Mouse (Mus musculus): ENCODE data around the gene Cnot3. TPM values are rescaled to one million over a fixed set of nuclear protein-coding genes. Genes with fewer than 3 reads are reported as not detected.
"Not testable (repeated sequence)": the region's sequence is repeated elsewhere in the genome, so short reads cannot be mapped to it uniquely, and the experiment has no call there.

The Cnot3 gene
- polyA plus RNA-seq, 2 experiments: 20.2 to 30.2 TPM

- Histone ChIP-seq H3K27me3 (ENCODE audit: control insufficient read depth, insufficient read depth, low read length) (no peaks in the 10 kb centered on the region), H3K9me3 (ENCODE audit: control insufficient read depth, low read length) (no peaks in the 10 kb centered on the region), H3K4me1 (replicated peaks; ENCODE audit: control insufficient read depth in 2 of 2, insufficient read depth in 2 of 2, low read length in 1 of 2) (peaks cover 5 to 10% of the 10 kb centered on the region in 2 experiments; a peak in 2 of 4 replicates), H3K4me3 (ENCODE audit: insufficient read depth in 1 of 2, low read depth in 2 of 2, low read length in 2 of 2) (peak overlapping the region in 1 of 2 experiments; percentile 88; a peak in 1 of 4 replicates), H3K9ac (replicated peaks) (no peak overlapping the region; the same call in 1 of the 2 replicates), H3K4me2 (ENCODE audit: low read depth) (peak overlapping the region; percentile 92), H3K27ac (peak overlapping the region; percentile 15), H3K36me3 (replicated peaks; ENCODE audit: control insufficient read depth, insufficient read depth, low read depth) (peaks cover 32% of the 10 kb centered on the region)
- 14% methylated on average over 4 of the region's 4 CpGs for WGBS (ENCODE audit: insufficient replicate concordance)
- TF ChIP-seq CTCF (IDR thresholded peaks at IDR 0.05; ENCODE audit: low read depth) (no peak), EP300 (IDR thresholded peaks at IDR 0.05; ENCODE audit: low read depth) (no peak)
- 0 out of 2 replicates have a peak, but pooled peaks have one; percentile 1 for ATAC-seq (ENCODE audit: insufficient read depth)
- DNase-seq (ENCODE audit: low read depth in 3 of 3, low spot score in 3 of 3): peak in 1 of 3 experiments; percentile 37
These were observed 62.0 kb downstream of the Cnot3 start for GRCm38 (mm10) chr7:3707027-3707426.

GRCm38 (mm10) chr7:3707568-3708413 is 62.7 kb downstream of the Cnot3 start:
- DNase-seq (ENCODE audit: low read depth in 3 of 3, low spot score in 3 of 3) (no peak), ATAC-seq (ENCODE audit: insufficient read depth) (peak; percentile 4; the same call in 1 of the 2 replicates)
- Histone ChIP-seq H3K4me1 (replicated peaks; ENCODE audit: control insufficient read depth in 2 of 2, insufficient read depth in 2 of 2, low read length in 1 of 2) (peaks cover 5 to 10% of the 10 kb centered on the region in 2 experiments; a peak in 2 of 4 replicates), H3K4me2 (ENCODE audit: low read depth) (no peak overlapping the region), H3K9ac (replicated peaks) (no peak overlapping the region), H3K4me3 (ENCODE audit: insufficient read depth in 1 of 2, low read depth in 2 of 2, low read length in 2 of 2) (no peak overlapping the region), H3K36me3 (replicated peaks; ENCODE audit: control insufficient read depth, insufficient read depth, low read depth) (peaks cover 32% of the 10 kb centered on the region), H3K27me3 (ENCODE audit: control insufficient read depth, insufficient read depth, low read length) (no peaks in the 10 kb centered on the region), H3K27ac (no peak overlapping the region), H3K9me3 (ENCODE audit: control insufficient read depth, low read length) (no peaks in the 10 kb centered on the region)
- TF ChIP-seq EP300 (IDR thresholded peaks at IDR 0.05; ENCODE audit: low read depth): no peak
- TF ChIP-seq CTCF (IDR thresholded peaks at IDR 0.05; ENCODE audit: low read depth): no peak
- 18% methylated on average over 7 of the region's 7 CpGs for WGBS (ENCODE audit: insufficient replicate concordance)

- peak; percentile 24; the same call in 1 of the 2 replicates for TF ChIP-seq CTCF (IDR thresholded peaks at IDR 0.05; ENCODE audit: low read depth)
- H3K4me1 ChIP-seq (replicated peaks; ENCODE audit: control insufficient read depth in 2 of 2, insufficient read depth in 2 of 2, low read length in 1 of 2): peaks cover 5 to 10% of the 10 kb centered on the region in 2 experiments; a peak in 2 of 4 replicates
- not testable (repeated sequence) for H3K27ac ChIP-seq; H3K27me3 ChIP-seq (ENCODE audit: control insufficient read depth, insufficient read depth, low read length); H3K9ac ChIP-seq (replicated peaks); H3K4me3 ChIP-seq (ENCODE audit: insufficient read depth in 1 of 2, low read depth in 2 of 2, low read length in 2 of 2); H3K4me2 ChIP-seq (ENCODE audit: low read depth); DNase-seq (ENCODE audit: low read depth in 3 of 3, low spot score in 3 of 3); H3K9me3 ChIP-seq (ENCODE audit: control insufficient read depth, low read length)
- H3K36me3 ChIP-seq (replicated peaks; ENCODE audit: control insufficient read depth, insufficient read depth, low read depth): peaks cover 32% of the 10 kb centered on the region
- WGBS (ENCODE audit: insufficient replicate concordance): 23% methylated on average over 5 of the region's 5 CpGs
- ATAC-seq (ENCODE audit: insufficient read depth): peak; percentile 1; the same call in 1 of the 2 replicates
These were observed 63.4 kb downstream of the Cnot3 start for GRCm38 (mm10) chr7:3708447-3708980.

GRCm38 (mm10) chr7:3709000-3709399 is 63.9 kb downstream of the Cnot3 start:
- H3K27ac ChIP-seq: no peak overlapping the region

More at GRCm38 (mm10) chr7:3709000-3709399, 63.9 kb downstream of the Cnot3 start:
- no peak for ATAC-seq (ENCODE audit: insufficient read depth)
- TF ChIP-seq CTCF (IDR thresholded peaks at IDR 0.05; ENCODE audit: low read depth) (no peak), EP300 (IDR thresholded peaks at IDR 0.05; ENCODE audit: low read depth) (no peak)
- DNase-seq (ENCODE audit: low read depth in 3 of 3, low spot score in 3 of 3): no peak
- Histone ChIP-seq H3K9ac (replicated peaks) (no peak overlapping the region), H3K27me3 (ENCODE audit: control insufficient read depth, insufficient read depth, low read length) (no peaks in the 10 kb centered on the region), H3K4me3 (ENCODE audit: insufficient read depth in 1 of 2, low read depth in 2 of 2, low read length in 2 of 2) (no peak overlapping the region), H3K4me1 (replicated peaks; ENCODE audit: control insufficient read depth in 2 of 2, insufficient read depth in 2 of 2, low read length in 1 of 2) (peaks cover 5 to 10% of the 10 kb centered on the region in 2 experiments; a peak in 2 of 4 replicates), H3K9me3 (ENCODE audit: control insufficient read depth, low read length) (no peaks in the 10 kb centered on the region), H3K36me3 (replicated peaks; ENCODE audit: control insufficient read depth, insufficient read depth, low read depth) (peaks cover 32% of the 10 kb centered on the region), H3K4me2 (ENCODE audit: low read depth) (no peak overlapping the region)
- WGBS (ENCODE audit: insufficient replicate concordance): 42% methylated on average over 1 of the region's 1 CpGs

Small RNA genes within 50 kb of the gene (microRNA-seq; reads per million reads assigned to microRNA genes)
- 1.3 reads per million for gene Mir3572

Other genes with a start within 250 kb of the Cnot3 start
- not detected in 2 replicates for gene Cacng6, start 221.1 kb upstream of the Cnot3 start, polyA plus RNA-seq (2012; rRNA removed)
- gene Cacng6, start 221.1 kb upstream of the Cnot3 start, polyA plus RNA-seq (2014; fragmentation: Nextera tagmentation; extraction: Ambion mirVana): not detected in 2 replicates
- gene Tarm1, start 142.6 kb upstream of the Cnot3 start, polyA plus RNA-seq (2012; rRNA removed): 0.10 and 0.11 TPM in 2 replicates
- gene Tarm1, start 142.6 kb upstream of the Cnot3 start, polyA plus RNA-seq (2014; fragmentation: Nextera tagmentation; extraction: Ambion mirVana): 0.18 and 0.32 TPM in 2 replicates
- 0.03 and 0.06 TPM in 2 replicates for gene Oscar, start 29.1 kb upstream of the Cnot3 start, polyA plus RNA-seq (2012; rRNA removed)
- not detected in 2 replicates for gene Oscar, start 29.1 kb upstream of the Cnot3 start, polyA plus RNA-seq (2014; fragmentation: Nextera tagmentation; extraction: Ambion mirVana)
- gene Ndufa3, start 27.9 kb upstream of the Cnot3 start, polyA plus RNA-seq (2012; rRNA removed): 106 and 107 TPM in 2 replicates
- gene Ndufa3, start 27.9 kb upstream of the Cnot3 start, polyA plus RNA-seq (2014; fragmentation: Nextera tagmentation; extraction: Ambion mirVana): 351 and 354 TPM in 2 replicates
- 6.4 and 10.7 TPM in 2 replicates for gene Tfpt, start 15.3 kb upstream of the Cnot3 start, polyA plus RNA-seq (2012; rRNA removed)
- gene Tfpt, start 15.3 kb upstream of the Cnot3 start, polyA plus RNA-seq (2014; fragmentation: Nextera tagmentation; extraction: Ambion mirVana): 7.7 and 8.0 TPM in 2 replicates
- gene Prpf31, start 15.3 kb upstream of the Cnot3 start, polyA plus RNA-seq (2012; rRNA removed): 19.9 and 28.4 TPM in 2 replicates
- 46.4 and 48.3 TPM in 2 replicates for gene Prpf31, start 15.3 kb upstream of the Cnot3 start, polyA plus RNA-seq (2014; fragmentation: Nextera tagmentation; extraction: Ambion mirVana)
- gene Leng1, start 20.6 kb downstream of the Cnot3 start, polyA plus RNA-seq (2012; rRNA removed): 1.7 and 3.3 TPM in 2 replicates
- gene Leng1, start 20.6 kb downstream of the Cnot3 start, polyA plus RNA-seq (2014; fragmentation: Nextera tagmentation; extraction: Ambion mirVana): 4.0 and 4.3 TPM in 2 replicates
- 5.5 and 7.6 TPM in 2 replicates for gene Tmc4, start 32.3 kb downstream of the Cnot3 start, polyA plus RNA-seq (2012; rRNA removed)
- 5.7 and 6.7 TPM in 2 replicates for gene Tmc4, start 32.3 kb downstream of the Cnot3 start, polyA plus RNA-seq (2014; fragmentation: Nextera tagmentation; extraction: Ambion mirVana)
- 22.8 and 25.3 TPM in 2 replicates for gene Tsen34, start 47.6 kb downstream of the Cnot3 start, polyA plus RNA-seq (2012; rRNA removed)
- gene Tsen34, start 47.6 kb downstream of the Cnot3 start, polyA plus RNA-seq (2014; fragmentation: Nextera tagmentation; extraction: Ambion mirVana): 34.4 and 34.6 TPM in 2 replicates
- 10.3 and 11.6 TPM in 2 replicates for gene Mboat7, start 48.3 kb downstream of the Cnot3 start, polyA plus RNA-seq (2012; rRNA removed)
- 11.5 and 13.0 TPM in 2 replicates for gene Mboat7, start 48.3 kb downstream of the Cnot3 start, polyA plus RNA-seq (2014; fragmentation: Nextera tagmentation; extraction: Ambion mirVana)
- gene Rps9, start 58.7 kb downstream of the Cnot3 start, polyA plus RNA-seq (2012; rRNA removed): 680 and 1,914 TPM in 2 replicates
- 960 and 985 TPM in 2 replicates for gene Rps9, start 58.7 kb downstream of the Cnot3 start, polyA plus RNA-seq (2014; fragmentation: Nextera tagmentation; extraction: Ambion mirVana)
- 1.6 TPM in 2 replicates for gene Pirb, start 75.1 kb downstream of the Cnot3 start, polyA plus RNA-seq (2012; rRNA removed)
- 1.8 and 2.2 TPM in 2 replicates for gene Pirb, start 75.1 kb downstream of the Cnot3 start, polyA plus RNA-seq (2014; fragmentation: Nextera tagmentation; extraction: Ambion mirVana)
- gene Gm15448, start 180.4 kb downstream of the Cnot3 start, polyA plus RNA-seq (2012; rRNA removed): 0.06 and 0.11 TPM in 2 replicates
- gene Gm15448, start 180.4 kb downstream of the Cnot3 start, polyA plus RNA-seq (2014; fragmentation: Nextera tagmentation; extraction: Ambion mirVana): 0.23 TPM in 1 of 2 replicates, not detected in the other
- 0.39 and 0.53 TPM in 2 replicates for gene Pira2, start 199.8 kb downstream of the Cnot3 start, polyA plus RNA-seq (2012; rRNA removed)
- 1.5 and 1.9 TPM in 2 replicates for gene Pira2, start 199.8 kb downstream of the Cnot3 start, polyA plus RNA-seq (2014; fragmentation: Nextera tagmentation; extraction: Ambion mirVana)

All from liver, embryonic 14.5 days (tissue).